Mouse (Mus musculus): ENCODE results near the gene Klhl33. TPM values are rescaled to one million over a fixed set of nuclear protein-coding genes. Genes with fewer than 3 reads are reported as not detected.

Klhl33 gene
- polyA plus RNA-seq (2017; shearing (Covaris generic)) = 0.14 TPM

DNA sequence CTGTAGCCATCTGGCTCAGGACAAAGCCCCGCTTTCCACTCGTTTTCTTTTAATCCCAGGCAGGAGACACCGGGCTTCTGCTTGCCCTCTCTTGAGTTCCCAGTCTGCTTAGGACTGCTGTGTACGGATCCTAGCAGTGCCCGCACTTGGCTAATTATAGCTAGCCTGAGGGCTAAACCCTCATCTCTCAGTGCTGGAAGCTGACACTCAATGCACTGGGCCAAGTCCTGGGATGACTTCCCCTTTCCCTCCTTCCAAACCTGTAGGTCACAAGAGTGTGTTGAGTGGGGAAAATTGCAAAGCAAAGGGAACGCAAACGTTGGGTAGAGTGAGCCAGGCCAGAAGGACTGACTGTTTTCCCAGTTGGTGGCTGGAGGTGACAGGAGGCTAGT, at the start of gene Klhl33:
Gene Klhl33, minus strand, starts transcription at position 134 of the 392 bp plus-strand sequence.

DNA sequence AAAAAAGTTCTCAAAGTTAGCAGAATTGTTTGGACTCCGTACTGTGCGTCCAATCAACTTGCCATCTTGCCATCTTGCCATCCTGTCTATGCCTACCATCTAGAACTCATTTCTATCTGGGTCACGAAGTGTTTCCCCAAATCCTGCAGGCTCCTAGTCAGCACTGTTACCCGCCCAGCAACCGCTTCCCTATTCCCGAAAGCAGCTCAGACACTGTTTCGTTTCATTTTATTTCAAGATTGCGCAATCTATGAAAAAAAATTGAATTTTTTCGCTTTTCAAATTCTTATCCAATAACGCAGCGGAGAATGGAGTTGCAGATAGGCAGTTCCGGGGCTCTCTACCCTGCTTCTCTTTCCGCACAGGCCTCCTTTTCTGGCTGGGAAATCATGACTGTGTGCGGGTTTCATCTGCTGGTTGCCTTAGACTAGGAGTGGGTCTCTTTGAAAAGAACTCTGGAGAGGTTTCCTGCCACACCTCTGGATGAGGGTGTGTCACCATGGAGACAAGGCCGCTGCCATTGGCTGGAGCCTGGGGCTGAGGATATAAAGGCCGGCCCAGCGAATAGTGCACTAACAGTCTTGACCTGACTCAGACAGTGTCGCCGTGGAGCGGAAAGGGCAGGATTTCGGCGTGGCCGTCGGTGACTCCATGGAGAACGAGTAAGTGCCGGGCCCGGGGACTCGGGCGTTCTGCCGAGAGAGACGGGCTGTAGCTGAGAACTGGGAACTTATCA, 46.8 kb upstream of the Klhl33 start, which contains the start of gene Gm49342:
Gene Gm49342, plus strand, starts transcription at position 586 of the 736 bp plus-strand sequence.

DNA sequence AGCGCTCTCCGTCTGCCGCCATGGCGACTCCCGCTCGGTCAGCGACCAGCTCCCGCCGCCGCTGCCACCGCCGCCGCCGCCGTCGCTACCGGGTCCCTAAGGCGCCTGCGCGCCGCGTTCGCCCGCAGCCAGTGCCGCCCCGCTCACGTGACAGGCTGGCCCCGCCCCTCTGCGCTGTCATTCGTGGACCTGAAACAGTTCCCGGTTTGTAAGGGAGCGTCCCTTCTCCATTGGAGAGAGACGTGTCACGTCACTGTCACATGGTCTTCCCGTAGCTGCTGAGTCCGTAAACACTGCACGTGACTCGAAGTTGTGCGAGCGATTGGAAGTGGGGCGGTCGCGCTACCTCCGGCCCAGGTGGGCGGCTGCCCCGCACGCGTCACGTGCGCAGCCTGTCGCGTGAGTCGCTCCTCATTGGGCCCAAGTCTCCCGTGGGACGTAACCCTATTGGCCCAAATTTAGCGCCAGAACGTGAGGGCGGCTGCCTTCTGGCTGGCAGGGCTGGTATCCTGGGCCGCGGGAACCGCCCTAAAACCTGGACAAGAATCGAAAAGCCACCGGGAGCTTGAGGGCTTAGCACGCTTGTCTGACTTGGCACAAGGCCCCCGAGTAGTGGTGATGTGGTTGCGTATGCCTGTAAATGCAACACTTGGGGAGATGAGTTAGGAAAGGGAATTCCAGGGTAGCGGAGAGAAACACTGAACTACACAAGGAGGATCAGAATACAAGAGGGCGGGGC, 33.6 kb upstream of the Klhl33 start, which contains the start of the genes Pip4p1 and Pnp:
Gene Pip4p1, minus strand, starts transcription at position 103 of the 739 bp plus-strand sequence.
Gene Pnp, plus strand, starts transcription at position 329 of the 739 bp plus-strand sequence.

DNA sequence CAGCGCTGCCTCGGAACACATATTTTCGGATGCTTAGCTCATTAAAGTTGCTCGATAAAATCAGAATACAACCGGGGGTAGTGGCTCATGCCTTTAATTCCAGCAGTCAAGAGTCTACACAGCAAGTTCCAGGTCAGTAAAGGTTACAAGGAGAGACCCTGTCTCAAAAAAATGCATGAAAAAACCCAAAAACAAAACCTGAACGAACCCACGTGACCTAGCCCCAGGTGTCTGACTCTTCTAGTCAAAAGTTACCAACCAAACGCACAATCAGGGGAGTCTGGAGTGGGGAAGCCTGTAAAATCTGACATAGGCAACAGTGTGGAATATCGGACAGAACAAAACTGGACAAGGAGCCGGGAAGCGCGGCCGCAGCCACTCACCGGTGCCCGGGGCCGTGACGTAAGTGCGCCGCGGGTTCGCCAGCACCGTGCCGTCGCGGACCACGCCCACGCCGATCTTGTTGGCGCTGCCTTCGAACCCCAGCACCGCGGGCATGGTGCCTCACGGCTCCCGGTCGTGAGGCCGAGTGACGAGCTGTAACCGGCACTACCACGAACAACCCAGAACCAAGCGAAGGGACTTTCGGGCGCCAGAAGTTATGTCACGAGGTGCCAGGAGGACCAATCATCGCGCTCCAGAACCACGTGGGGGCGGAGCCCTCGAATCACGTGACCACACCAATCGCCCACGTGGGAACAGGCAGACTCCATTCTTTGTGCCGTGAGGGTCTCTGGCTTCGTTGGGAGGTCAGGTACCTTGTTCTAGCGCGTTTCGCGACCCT, 27.2 kb upstream of the Klhl33 start, which contains the start of the genes Osgep and Apex1:
Gene Osgep, minus strand, starts transcription at position 613 of the 784 bp plus-strand sequence.
Gene Apex1, plus strand, starts transcription at position 688 of the 784 bp plus-strand sequence.

DNA sequence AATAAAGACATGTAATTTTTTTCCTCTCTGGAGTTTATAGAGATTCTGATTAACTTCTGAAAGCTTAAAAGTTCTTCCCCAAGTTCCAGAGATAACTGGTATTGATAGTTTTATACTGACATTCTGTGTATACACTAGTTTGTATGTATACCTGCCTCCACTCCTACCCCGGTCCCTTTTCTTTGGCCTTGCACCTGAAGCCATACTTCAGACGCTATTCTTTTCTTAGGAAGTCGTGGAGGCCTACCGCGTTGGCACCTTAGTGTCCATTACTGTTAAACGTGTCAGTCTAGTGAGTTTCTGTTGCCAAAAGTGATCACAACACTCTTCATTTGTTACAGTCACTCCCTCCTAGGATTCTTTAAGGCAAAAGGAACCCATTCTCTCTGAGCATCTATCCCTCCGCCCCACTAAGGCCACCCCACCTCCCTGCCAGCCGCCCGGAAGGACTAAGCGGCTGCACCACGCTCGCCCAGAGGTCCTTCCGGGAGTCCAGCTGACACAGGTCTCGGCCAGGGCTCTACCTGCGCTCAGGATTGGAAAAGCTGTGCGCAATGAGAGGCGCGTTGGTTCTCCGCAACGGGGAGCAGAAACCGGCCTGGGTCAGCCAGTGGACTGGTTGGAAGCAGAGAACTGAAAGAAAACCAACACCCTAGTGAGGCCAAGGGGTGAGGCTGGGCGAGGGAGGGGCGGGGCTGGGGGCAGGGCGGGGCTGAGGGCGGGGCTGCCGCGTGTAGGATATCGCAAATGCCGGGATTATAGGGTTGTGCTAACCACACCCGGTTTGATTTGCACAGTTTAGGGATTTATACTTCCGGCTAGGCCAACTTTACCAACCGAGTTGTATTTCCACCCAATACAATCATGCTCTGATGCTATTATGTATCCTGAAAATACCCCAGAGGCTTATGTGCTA, 27.2 kb downstream of the Klhl33 start, which contains the start of gene Tep1:
Gene Tep1, minus strand, starts transcription at position 672 of the 916 bp plus-strand sequence.

Other genes with a start within 250 kb of the Klhl33 start
- gene Olfr747, start 204.3 kb downstream of the Klhl33 start, polyA plus RNA-seq (2017; shearing (Covaris generic)) = not detected
- gene Olfr748, start 190.1 kb downstream of the Klhl33 start, polyA plus RNA-seq (2017; shearing (Covaris generic)) = 0.22 TPM
- gene Olfr749, start 152.4 kb downstream of the Klhl33 start, polyA plus RNA-seq (2017; shearing (Covaris generic)) = not detected
- 87.5 TPM for gene Ttc5, start 112.0 kb downstream of the Klhl33 start, polyA plus RNA-seq (2017; shearing (Covaris generic))
- not detected for gene Ccnb1ip1, start 89.8 kb downstream of the Klhl33 start, polyA plus RNA-seq (2017; shearing (Covaris generic))
- 64.7 TPM for gene Parp2, start 89.7 kb downstream of the Klhl33 start, polyA plus RNA-seq (2017; shearing (Covaris generic))
- gene Tep1, start 26.9 kb downstream of the Klhl33 start, polyA plus RNA-seq (2017; shearing (Covaris generic)) = 15.7 TPM
- 101 TPM for gene Osgep, start 27.4 kb upstream of the Klhl33 start, polyA plus RNA-seq (2017; shearing (Covaris generic))
- gene Apex1, start 27.5 kb upstream of the Klhl33 start, polyA plus RNA-seq (2017; shearing (Covaris generic)) = 62.6 TPM
- gene Pip4p1, start 33.3 kb upstream of the Klhl33 start, polyA plus RNA-seq (2017; shearing (Covaris generic)) = 138 TPM
- 26.3 TPM for gene Pnp, start 33.6 kb upstream of the Klhl33 start, polyA plus RNA-seq (2017; shearing (Covaris generic))
- not detected for gene Gm49342, start 47.0 kb upstream of the Klhl33 start, polyA plus RNA-seq (2017; shearing (Covaris generic))
- not detected for gene Pnp2, start 58.5 kb upstream of the Klhl33 start, polyA plus RNA-seq (2017; shearing (Covaris generic))
- not detected for gene Rnase10, start 110.2 kb upstream of the Klhl33 start, polyA plus RNA-seq (2017; shearing (Covaris generic))
- gene Rnase9, start 144.4 kb upstream of the Klhl33 start, polyA plus RNA-seq (2017; shearing (Covaris generic)) = not detected
- gene Rnase11, start 152.7 kb upstream of the Klhl33 start, polyA plus RNA-seq (2017; shearing (Covaris generic)) = not detected
- not detected for gene Rnase12, start 160.2 kb upstream of the Klhl33 start, polyA plus RNA-seq (2017; shearing (Covaris generic))
- gene Olfr750, start 176.9 kb upstream of the Klhl33 start, polyA plus RNA-seq (2017; shearing (Covaris generic)) = 0.09 TPM
- 0.39 TPM for gene Rnase4, start 193.6 kb upstream of the Klhl33 start, polyA plus RNA-seq (2017; shearing (Covaris generic))
- gene Ang, start 193.6 kb upstream of the Klhl33 start, polyA plus RNA-seq (2017; shearing (Covaris generic)) = not detected
- gene Eddm3b, start 216.9 kb upstream of the Klhl33 start, polyA plus RNA-seq (2017; shearing (Covaris generic)) = not detected
- gene Rnase6, start 226.4 kb upstream of the Klhl33 start, polyA plus RNA-seq (2017; shearing (Covaris generic)) = not detected
- not detected for gene Rnase1, start 249.3 kb upstream of the Klhl33 start, polyA plus RNA-seq (2017; shearing (Covaris generic))

All from naive thymus-derived CD4-positive, alpha-beta T cell, adult 5 months (primary cell).